Mouse (Mus musculus) stomach, postnatal 0 days (tissue): ENCODE measurements around the gene Bcas3.

Source experiments
- CTCF ChIP-seq: IDR thresholded peaks from 2 replicates; pipeline ENCODE4 v1.5.1; 2016; ENCODE audit warnings: antibody characterized with exemption, low read depth, mild to moderate bottlenecking, moderate library complexity
- EP300 ChIP-seq: optimal IDR thresholded peaks from 2 replicates; pipeline ENCODE3; 2016; ENCODE audit warnings: antibody characterized with exemption

DNA sequence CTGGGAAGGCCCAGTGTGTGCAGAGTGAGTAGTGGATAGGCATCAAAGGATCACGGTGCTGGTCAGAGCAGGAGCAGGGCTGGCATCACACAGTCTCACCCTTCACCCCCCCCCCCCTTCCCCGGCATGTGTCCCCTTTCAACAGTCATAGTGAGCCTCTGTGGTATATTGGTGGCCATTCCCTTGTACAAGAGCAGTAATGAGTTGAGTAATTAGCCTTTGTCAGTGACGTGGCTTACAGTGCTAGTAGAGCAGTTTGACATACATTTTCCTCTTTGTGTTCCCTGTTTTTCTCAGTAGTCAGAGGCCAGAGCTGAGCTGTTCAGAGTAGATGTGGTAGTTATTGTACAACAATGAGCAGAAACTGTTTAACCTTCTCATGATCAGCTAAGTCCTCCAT, 54.7 kb downstream of the Bcas3 start:
- TF ChIP-seq CTCF (no peak), EP300 (no peak)
